Mouse (Mus musculus): ENCODE results near the gene Ttc39a. TPM values are rescaled to one million over a fixed set of nuclear protein-coding genes. Genes with fewer than 3 reads are reported as not detected.

Ttc39a gene
- total RNA-seq, 1 experiment: 1.9 TPM

DNA sequence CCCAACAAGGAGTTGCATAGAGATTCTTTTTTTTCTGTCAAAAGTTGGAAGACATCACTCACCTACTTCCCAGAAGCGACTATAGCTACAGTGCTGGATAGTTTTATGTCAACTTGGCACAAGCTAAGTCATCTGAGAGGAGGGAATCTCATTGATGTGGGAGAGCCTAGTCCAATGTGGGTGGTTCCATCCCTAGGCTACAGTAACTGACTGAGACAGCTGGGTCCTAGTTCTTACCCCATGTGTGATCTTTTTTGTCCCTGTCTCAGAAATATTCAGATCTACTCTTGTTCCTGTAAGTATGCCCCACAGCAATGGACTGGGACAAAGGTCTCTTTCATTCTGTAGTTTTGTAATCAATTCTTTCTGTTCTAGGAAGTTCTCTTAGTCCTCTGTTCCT lies 11.6 kb downstream of the Ttc39a start:
- peaks cover 2 to 10% of the 10 kb centered on the region in 2 experiments; a peak in 1 of 4 replicates for H3K4me1 ChIP-seq (ENCODE audit: control insufficient read depth in 2 of 2, insufficient read depth in 2 of 2, low read length in 2 of 2, poor library complexity in 1 of 2)
- in situ Hi-C loops (cut with MboI; ENCODE audit: low sequenced_read_pairs in 2 of 2, unreplicated experiment in 2 of 2): no loop called here
- no peak for DNase-seq (ENCODE audit: low read depth, low spot score)
- no peak overlapping the region for H3K9ac ChIP-seq (ENCODE audit: insufficient read depth, low read depth, low read length, poor library complexity, severe bottlenecking)
- H3K36me3 ChIP-seq (ENCODE audit: control insufficient read depth, insufficient read depth, low read length, poor library complexity, severe bottlenecking): no peaks in the 10 kb centered on the region
- H3K27ac ChIP-seq (ENCODE audit: insufficient read depth, low read depth, low read length, poor library complexity, severe bottlenecking): no peak overlapping the region
- no peak for TF ChIP-seq ZC3H11A (IDR thresholded peaks at IDR 0.05; ENCODE audit: borderline replicate concordance, low read depth, low read length)
- TF ChIP-seq HCFC1 (IDR thresholded peaks at IDR 0.05; ENCODE audit: borderline replicate concordance, insufficient read depth, low read length): no peak
- TF ChIP-seq CHD2 (IDR thresholded peaks at IDR 0.05; ENCODE audit: low read depth, low read length): no peak
- no peak for TF ChIP-seq ZNF384 (IDR thresholded peaks at IDR 0.05; ENCODE audit: low read depth, low read length)
- no peak for TF ChIP-seq MAFK (IDR thresholded peaks at IDR 0.05; ENCODE audit: insufficient read depth, low read depth, low read length)
- no peaks in the 10 kb centered on the region for H3K9me3 ChIP-seq (ENCODE audit: control insufficient read depth, insufficient read depth, low read depth, low read length)
- H3K4me3 ChIP-seq (ENCODE audit: insufficient read depth in 1 of 2, low read depth in 1 of 2, low read length in 2 of 2, poor library complexity in 1 of 2, severe bottlenecking in 1 of 2): no peak overlapping the region

DNA sequence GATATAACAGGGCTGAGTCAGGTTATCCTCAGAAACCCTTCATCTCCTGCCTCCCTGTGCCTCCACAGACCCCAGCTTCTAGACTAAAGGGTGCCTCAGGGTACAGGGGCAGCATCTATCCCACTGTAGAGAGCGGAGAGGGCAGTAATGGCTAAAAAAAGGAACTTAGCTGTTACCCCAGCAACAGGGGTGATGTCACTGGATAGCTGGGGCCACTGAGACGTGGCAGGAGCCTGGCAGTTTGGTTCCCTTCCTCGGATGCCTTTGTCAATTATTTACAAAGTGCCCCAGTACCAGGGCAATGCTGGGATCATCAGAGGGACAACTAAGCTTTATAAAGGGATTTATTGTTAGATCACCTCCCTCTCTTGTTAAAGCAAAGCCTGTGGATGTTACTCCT lies 12.6 kb downstream of the Ttc39a start:
- DNase-seq (ENCODE audit: low read depth, low spot score): no peak
- no peak overlapping the region for H3K27ac ChIP-seq (ENCODE audit: insufficient read depth, low read depth, low read length, poor library complexity, severe bottlenecking)
- H3K9ac ChIP-seq (ENCODE audit: insufficient read depth, low read depth, low read length, poor library complexity, severe bottlenecking): no peak overlapping the region

DNA sequence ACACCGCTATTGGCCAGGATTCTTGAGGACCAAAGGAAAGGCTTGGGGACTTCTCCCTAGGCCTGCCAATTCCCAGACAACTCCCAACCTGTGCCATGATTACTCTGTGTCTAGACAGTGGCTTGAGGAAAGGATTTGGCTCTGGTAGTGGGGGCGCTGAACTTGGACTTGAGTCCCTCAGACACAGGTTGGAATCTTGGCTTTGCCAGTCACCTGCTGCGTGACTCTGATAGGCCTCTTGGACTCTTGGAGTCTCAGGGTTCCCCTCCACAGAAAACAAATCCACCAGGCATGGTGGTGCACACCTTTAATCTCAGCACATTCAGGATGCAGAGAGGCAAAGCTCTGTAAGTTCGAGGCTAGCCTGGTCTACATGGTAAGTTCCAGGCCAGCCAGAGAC lies 13.1 kb downstream of the Ttc39a start:
- no peaks in the 10 kb centered on the region for H3K9me3 ChIP-seq (ENCODE audit: control insufficient read depth, insufficient read depth, low read depth, low read length)
- in situ Hi-C loops (cut with MboI; ENCODE audit: low sequenced_read_pairs in 2 of 2, unreplicated experiment in 2 of 2): no loop called here
- no peaks in the 10 kb centered on the region for H3K36me3 ChIP-seq (ENCODE audit: control insufficient read depth, insufficient read depth, low read length, poor library complexity, severe bottlenecking)
- H3K9ac ChIP-seq (ENCODE audit: insufficient read depth, low read depth, low read length, poor library complexity, severe bottlenecking): no peak overlapping the region
- no peak for DNase-seq (ENCODE audit: low read depth, low spot score)
- TF ChIP-seq ZNF384 (IDR thresholded peaks at IDR 0.05; ENCODE audit: low read depth, low read length): no peak
- no peak for TF ChIP-seq ZC3H11A (IDR thresholded peaks at IDR 0.05; ENCODE audit: borderline replicate concordance, low read depth, low read length)
- no peak for TF ChIP-seq MAFK (IDR thresholded peaks at IDR 0.05; ENCODE audit: insufficient read depth, low read depth, low read length)
- no peak for TF ChIP-seq HCFC1 (IDR thresholded peaks at IDR 0.05; ENCODE audit: borderline replicate concordance, insufficient read depth, low read length)
- TF ChIP-seq CHD2 (IDR thresholded peaks at IDR 0.05; ENCODE audit: low read depth, low read length): no peak
- no peak overlapping the region for H3K27ac ChIP-seq (ENCODE audit: insufficient read depth, low read depth, low read length, poor library complexity, severe bottlenecking)
- H3K4me1 ChIP-seq (ENCODE audit: control insufficient read depth in 2 of 2, insufficient read depth in 2 of 2, low read length in 2 of 2, poor library complexity in 1 of 2): peaks cover 2 to 10% of the 10 kb centered on the region in 2 experiments; a peak in 1 of 4 replicates
- H3K4me3 ChIP-seq (ENCODE audit: insufficient read depth in 1 of 2, low read depth in 1 of 2, low read length in 2 of 2, poor library complexity in 1 of 2, severe bottlenecking in 1 of 2): no peak overlapping the region

More for the DNA sequence above, 12.6 kb downstream of the Ttc39a start:
- TF ChIP-seq HCFC1 (IDR thresholded peaks at IDR 0.05; ENCODE audit: borderline replicate concordance, insufficient read depth, low read length) (no peak), ZNF384 (IDR thresholded peaks at IDR 0.05; ENCODE audit: low read depth, low read length) (no peak), MAFK (IDR thresholded peaks at IDR 0.05; ENCODE audit: insufficient read depth, low read depth, low read length) (no peak), ZC3H11A (IDR thresholded peaks at IDR 0.05; ENCODE audit: borderline replicate concordance, low read depth, low read length) (no peak), CHD2 (IDR thresholded peaks at IDR 0.05; ENCODE audit: low read depth, low read length) (no peak)
- Histone ChIP-seq H3K4me1 (ENCODE audit: control insufficient read depth in 2 of 2, insufficient read depth in 2 of 2, low read length in 2 of 2, poor library complexity in 1 of 2) (peaks cover 2 to 10% of the 10 kb centered on the region in 2 experiments; a peak in 1 of 4 replicates), H3K36me3 (ENCODE audit: control insufficient read depth, insufficient read depth, low read length, poor library complexity, severe bottlenecking) (no peaks in the 10 kb centered on the region), H3K9me3 (ENCODE audit: control insufficient read depth, insufficient read depth, low read depth, low read length) (no peaks in the 10 kb centered on the region), H3K4me3 (ENCODE audit: insufficient read depth in 1 of 2, low read depth in 1 of 2, low read length in 2 of 2, poor library complexity in 1 of 2, severe bottlenecking in 1 of 2) (no peak overlapping the region)
- in situ Hi-C loops (cut with MboI; ENCODE audit: low sequenced_read_pairs in 2 of 2, unreplicated experiment in 2 of 2): no loop called here

DNA sequence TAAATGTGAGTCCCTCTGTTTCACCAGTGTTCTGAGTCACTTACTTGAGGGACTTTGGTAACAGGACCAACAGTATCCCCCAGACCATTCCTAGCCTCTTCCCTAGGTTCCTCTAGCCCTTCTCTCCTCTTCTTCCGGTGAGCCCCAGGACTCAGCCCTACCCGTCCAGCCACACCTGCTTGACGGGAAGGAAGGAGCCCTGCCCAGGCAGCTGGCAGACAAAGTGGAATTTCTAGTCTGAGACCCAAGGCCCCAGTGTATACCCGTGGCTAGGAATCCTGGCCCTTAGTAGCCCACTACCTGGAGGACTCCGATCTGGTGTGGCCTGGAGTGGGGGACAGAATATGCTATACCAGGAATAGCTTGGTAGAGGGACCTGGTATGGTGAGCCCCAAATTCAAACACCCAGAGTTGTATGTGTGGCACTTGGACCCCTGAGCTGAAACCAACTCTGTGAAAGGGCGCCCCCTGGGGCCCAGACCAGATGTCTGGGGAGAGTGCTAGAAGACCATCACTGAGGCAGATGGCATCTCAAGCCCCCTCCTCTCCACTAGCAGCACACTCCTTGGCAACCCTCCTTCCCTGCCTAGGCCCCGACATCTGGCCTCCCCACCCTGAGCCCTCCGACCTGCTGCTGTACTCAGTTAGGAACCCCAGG lies 13.8 kb downstream of the Ttc39a start:
- H3K9me3 ChIP-seq (ENCODE audit: control insufficient read depth, insufficient read depth, low read depth, low read length): no peaks in the 10 kb centered on the region
- in situ Hi-C loops (cut with MboI; ENCODE audit: low sequenced_read_pairs in 2 of 2, unreplicated experiment in 2 of 2): no loop called here
- peaks cover 2 to 10% of the 10 kb centered on the region in 2 experiments; a peak in 1 of 4 replicates for H3K4me1 ChIP-seq (ENCODE audit: control insufficient read depth in 2 of 2, insufficient read depth in 2 of 2, low read length in 2 of 2, poor library complexity in 1 of 2)
- TF ChIP-seq HCFC1 (IDR thresholded peaks at IDR 0.05; ENCODE audit: borderline replicate concordance, insufficient read depth, low read length) (no peak), MAFK (IDR thresholded peaks at IDR 0.05; ENCODE audit: insufficient read depth, low read depth, low read length) (no peak), ZC3H11A (IDR thresholded peaks at IDR 0.05; ENCODE audit: borderline replicate concordance, low read depth, low read length) (no peak; the same call in 1 of the 2 replicates), ZNF384 (IDR thresholded peaks at IDR 0.05; ENCODE audit: low read depth, low read length) (no peak), CHD2 (IDR thresholded peaks at IDR 0.05; ENCODE audit: low read depth, low read length) (no peak)
- H3K36me3 ChIP-seq (ENCODE audit: control insufficient read depth, insufficient read depth, low read length, poor library complexity, severe bottlenecking): no peaks in the 10 kb centered on the region
- H3K4me3 ChIP-seq (ENCODE audit: insufficient read depth in 1 of 2, low read depth in 1 of 2, low read length in 2 of 2, poor library complexity in 1 of 2, severe bottlenecking in 1 of 2): no peak overlapping the region
- no peak overlapping the region for H3K27ac ChIP-seq (ENCODE audit: insufficient read depth, low read depth, low read length, poor library complexity, severe bottlenecking)
- DNase-seq (ENCODE audit: low read depth, low spot score): no peak
- H3K9ac ChIP-seq (ENCODE audit: insufficient read depth, low read depth, low read length, poor library complexity, severe bottlenecking): no peak overlapping the region

All from ES-E14 (cell line).